In genomic region chr11:97406094-97406951, GRCm38 (mm10) we compare ENCODE assay signal across 10 mouse cellular contexts. TPM values are rescaled to one million over a fixed set of nuclear protein-coding genes. Genes with fewer than 3 reads are reported as not detected.
DNase-seq lines count a peak whose midpoint lies in the region; ATAC-seq lines count a peak whose summit lies in the region.
"Had no signal": no experiment of that assay in that cellular context is flagged by ENCODE, and none has a peak within 500 bp of the region (broad histone marks: within the 10 kb centered on the region; RNA-seq: fewer than 3 reads in every experiment).

No protein-coding gene starts in this region.

- peak; percentile 41 for DNase-seq in gastrocnemius, postnatal 10 days
- DNase-seq in gastrocnemius, postnatal 4 days (ENCODE audit: low spot score in 2 of 2) = no peak
- DNase-seq in NIH3T3 (ENCODE audit: low read depth) = peak; percentile 73
- DNase-seq in kidney, postnatal 25 days = peak; percentile 79 to 88
- no peak for DNase-seq in ovary, postnatal 36 days (ENCODE audit: low spot score)
- no peak for DNase-seq in thymus, postnatal 14 days

- H3K4me2 ChIP-seq in heart, embryonic 15.5 days = peak overlapping the region; percentile 99

- 0 out of 2 replicates have a peak overlapping the region, but pooled peaks have one; percentile 9 for H3K9ac ChIP-seq in heart, embryonic 15.5 days

- 29% methylated on average over 10 of the region's 10 CpGs for WGBS in heart, embryonic 15.5 days

- peaks cover 54% of the 10 kb centered on the region for H3K4me1 ChIP-seq in heart, embryonic 15.5 days (replicated peaks)

- peak overlapping the region; percentile 85 for H3K27ac ChIP-seq in heart, embryonic 15.5 days

- peak overlapping the region; percentile 4; the same call in 1 of the 2 replicates for H3K4me3 ChIP-seq in heart, embryonic 15.5 days

- H3K27me3 ChIP-seq in heart, embryonic 15.5 days = 0 out of 2 replicates have a peak, but pooled peaks cover 2% of the 10 kb centered on the region

- peak; percentile 32 for ATAC-seq in heart, embryonic 15.5 days (replicated peaks; ENCODE audit: insufficient number of reproducible peaks, insufficient read depth, low FRiP score, low read depth)
- no peak for ATAC-seq in megakaryocyte-erythroid progenitor cell, adult 5-6 weeks (replicated peaks; ENCODE audit: low FRiP score, low TSS enrichment, poor library complexity, severe bottlenecking)

- no peaks in the 10 kb centered on the region for H3K9me3 ChIP-seq in heart, embryonic 15.5 days (replicated peaks)
- H3K9me3 ChIP-seq: G1E had no signal

- no peaks in the 10 kb centered on the region for H3K36me3 ChIP-seq in heart, embryonic 15.5 days
- H3K36me3 ChIP-seq: G1E had no signal

RNA-seq across cellular contexts. Expression of gene Arhgap23, which starts 9.0 kb away (rescaled TPM):
- 10 to 100 TPM; 13.5 to 18.9 TPM for total RNA-seq in gastrocnemius, postnatal 10 days (2021)
- total RNA-seq in gastrocnemius, postnatal 4 days (2021) = 10 to 100 TPM; 29.9 to 30.9 TPM
- 6.0 and 7.8 TPM in 2 replicates for polyA plus RNA-seq in heart, embryonic 15.5 days (2015; fragmentation: Nextera tagmentation; extraction: Ambion mirVana)
- 18.4 and 22.3 TPM in 2 replicates for total RNA-seq in megakaryocyte-erythroid progenitor cell, adult 5-6 weeks (2014; fragmentation: Nextera tagmentation)
- 3.9 and 14.5 TPM in 2 replicates for total RNA-seq in megakaryocyte-erythroid progenitor cell, adult 5-6 weeks (2017)

RNA-seq across cellular contexts. Expression of gene Socs7, which starts 44.0 kb away (rescaled TPM):
- total RNA-seq in gastrocnemius, postnatal 10 days (2021) = 10 to 100 TPM; 33.7 to 34.8 TPM
- 10 to 100 TPM; 33.4 to 34.5 TPM for total RNA-seq in gastrocnemius, postnatal 4 days (2021)
- 3.0 and 3.5 TPM in 2 replicates for polyA plus RNA-seq in heart, embryonic 15.5 days (2015; fragmentation: Nextera tagmentation; extraction: Ambion mirVana)
- 6.0 and 15.8 TPM in 2 replicates for total RNA-seq in megakaryocyte-erythroid progenitor cell, adult 5-6 weeks (2014; fragmentation: Nextera tagmentation)
- 9.0 and 11.8 TPM in 2 replicates for total RNA-seq in megakaryocyte-erythroid progenitor cell, adult 5-6 weeks (2017)

RNA-seq across cellular contexts. Expression of gene Gpr179, which starts 54.4 kb away (rescaled TPM):
- total RNA-seq in gastrocnemius, postnatal 10 days (2021) = under 1 TPM; 0.07 to 0.09 TPM
- under 1 TPM; 0.22 to 0.29 TPM for total RNA-seq in gastrocnemius, postnatal 4 days (2021)
- 0.05 and 0.10 TPM in 2 replicates for polyA plus RNA-seq in heart, embryonic 15.5 days (2015; fragmentation: Nextera tagmentation; extraction: Ambion mirVana)
- 0.05 TPM in 1 of 2 replicates, not detected in the other for total RNA-seq in megakaryocyte-erythroid progenitor cell, adult 5-6 weeks (2014; fragmentation: Nextera tagmentation)
- not detected in 2 replicates for total RNA-seq in megakaryocyte-erythroid progenitor cell, adult 5-6 weeks (2017)
- total RNA-seq: neutrophil, adult 5-6 weeks had no signal

Comparison
In these comparisons a context has a peak if more than half of its experiments do, and no peak if none do; other contexts are left out.
1. DNase-seq: peak in gastrocnemius, postnatal 10 days (single experiment), NIH3T3 (single experiment) and kidney, postnatal 25 days (2 of 2); none in gastrocnemius, postnatal 4 days (0 of 2), ovary, postnatal 36 days (single experiment) and thymus, postnatal 14 days (single experiment).